Mouse (Mus musculus): ENCODE measurements around the gene Cphx2. TPM values are rescaled to one million over a fixed set of nuclear protein-coding genes. Genes with fewer than 3 reads are reported as not detected.

Gene Cphx2
- total RNA-seq, 1 experiment: 0.49 TPM

Other genes with a start within 250 kb of the Cphx2 start
- 17.0 and 18.7 TPM in 2 replicates for gene Anxa11, start 239.4 kb upstream of the Cphx2 start, total RNA-seq (2012; rRNA removed)
- 1.3 and 6.5 TPM in 2 replicates for gene Plac9a, start 178.4 kb upstream of the Cphx2 start, total RNA-seq (2012; rRNA removed)
- gene Tmem254a, start 153.8 kb upstream of the Cphx2 start, total RNA-seq (2012; rRNA removed): 1.7 and 2.4 TPM in 2 replicates
- gene Cphx1, start 143.2 kb upstream of the Cphx2 start, total RNA-seq (2012; rRNA removed): 0.63 and 1.0 TPM in 2 replicates
- gene Duxbl1, start 102.9 kb upstream of the Cphx2 start, total RNA-seq (2012; rRNA removed): 0.32 TPM in 1 of 2 replicates, not detected in the other
- gene Gm9780, start 38.8 kb upstream of the Cphx2 start, total RNA-seq (2012; rRNA removed): 5.2 and 6.3 TPM in 2 replicates
- 23.6 and 25.1 TPM in 2 replicates for gene Tmem254c, start 14.2 kb upstream of the Cphx2 start, total RNA-seq (2012; rRNA removed)
- 4.5 and 12.3 TPM in 2 replicates for gene Cphx3, start 781 bp downstream of the Cphx2 start, total RNA-seq (2012; rRNA removed)
- 7.2 and 9.1 TPM in 2 replicates for gene Duxbl2, start 36.8 kb downstream of the Cphx2 start, total RNA-seq (2012; rRNA removed)
- 14.1 and 24.9 TPM in 2 replicates for gene Plac9b, start 101.0 kb downstream of the Cphx2 start, total RNA-seq (2012; rRNA removed)
- gene Tmem254b, start 125.5 kb downstream of the Cphx2 start, total RNA-seq (2012; rRNA removed): 5.4 and 5.5 TPM in 2 replicates
- 2.8 and 3.6 TPM in 2 replicates for gene Duxbl3, start 176.4 kb downstream of the Cphx2 start, total RNA-seq (2012; rRNA removed)

All from ES-E14 (cell line).